ENCODE assay signal across 9 mouse cellular contexts in genomic region chr13:81767038-81767659, GRCm38 (mm10). TPM values are rescaled to one million over a fixed set of nuclear protein-coding genes. Genes with fewer than 3 reads are reported as not detected.
DNase-seq lines count a peak whose midpoint lies in the region; ATAC-seq lines count a peak whose summit lies in the region.
"Had no signal": no experiment of that assay in that cellular context is flagged by ENCODE, and none has a peak within 500 bp of the region (broad histone marks: within the 10 kb centered on the region; RNA-seq: fewer than 3 reads in every experiment).

No protein-coding gene starts in this region.

- 85% methylated on average over 7 of the region's 7 CpGs for WGBS in midbrain, embryonic 11.5 days

- peak; percentile 77 for ATAC-seq in activated CD4-positive, CD25-positive, alpha-beta regulatory T cell, adult 4 months
- ATAC-seq in granulocyte monocyte progenitor cell, adult 5-6 weeks (replicated peaks; ENCODE audit: poor library complexity, severe bottlenecking), result peak; percentile 72
- ATAC-seq in midbrain, embryonic 11.5 days (ENCODE audit: low FRiP score), result 0 out of 2 replicates have a peak, but pooled peaks have one; percentile 34

- no peak overlapping the region for H3K27ac ChIP-seq in midbrain, embryonic 11.5 days (ENCODE audit: low read depth, low read length)
- H3K27ac ChIP-seq: limb, embryonic 15.5 days had no signal

- H3K27me3 ChIP-seq in midbrain, embryonic 11.5 days (ENCODE audit: control insufficient read depth, insufficient read depth, low read length), result no peaks in the 10 kb centered on the region
- H3K27me3 ChIP-seq: limb, embryonic 15.5 days had no signal

- peak; percentile 61 to 90 for DNase-seq in adrenal gland, adult (ENCODE audit: inconsistent age in 2 of 2, low spot score in 1 of 2)
- DNase-seq in adrenal gland, adult 8-10 months, result no peak
- peak; percentile 66 for DNase-seq in embryo, embryonic 10.5 days (ENCODE audit: low spot score)
- peak; percentile 74 to 84 for DNase-seq in layer of hippocampus, postnatal 14 days (ENCODE audit: low spot score in 2 of 2)
- DNase-seq in midbrain, embryonic 11.5 days (ENCODE audit: low spot score, missing footprints), result no peak
- DNase-seq in spleen, adult 12 weeks (ENCODE audit: low spot score), result peak; percentile 35

- no peaks in the 10 kb centered on the region for H3K4me1 ChIP-seq in midbrain, embryonic 11.5 days (ENCODE audit: control insufficient read depth, insufficient read depth, low read length)
- H3K4me1 ChIP-seq: limb, embryonic 15.5 days had no signal

- no peaks in the 10 kb centered on the region for H3K36me3 ChIP-seq in midbrain, embryonic 11.5 days (ENCODE audit: control insufficient read depth, insufficient read depth, low read length)
- H3K36me3 ChIP-seq: limb, embryonic 15.5 days had no signal

- no peak overlapping the region for H3K4me3 ChIP-seq in midbrain, embryonic 11.5 days (ENCODE audit: low read depth, low read length)
- H3K4me3 ChIP-seq: limb, embryonic 15.5 days had no signal

- no peaks in the 10 kb centered on the region for H3K9me3 ChIP-seq in midbrain, embryonic 11.5 days (ENCODE audit: control insufficient read depth, low read length)
- H3K9me3 ChIP-seq: limb, embryonic 15.5 days had no signal

- H3K4me2 ChIP-seq in midbrain, embryonic 11.5 days, result no peak overlapping the region
- H3K4me2 ChIP-seq: limb, embryonic 15.5 days had no signal

- no peak overlapping the region for H3K9ac ChIP-seq in midbrain, embryonic 11.5 days (ENCODE audit: low read length)
- H3K9ac ChIP-seq: limb, embryonic 15.5 days had no signal

RNA-seq across cellular contexts. Expression of gene Cetn3, which starts 15.7 kb away (rescaled TPM):
- 100 to 1,000 TPM; 103 to 142 (median 122) TPM for total RNA-seq in adrenal gland, adult 8-10 months (2022)
- 100 to 1,000 TPM; 164 to 180 TPM for polyA plus RNA-seq in activated CD4-positive, CD25-positive, alpha-beta regulatory T cell, adult 4 months (2017; shearing (Covaris generic))
- 212 and 216 TPM in 2 replicates for total RNA-seq in granulocyte monocyte progenitor cell, adult 5-6 weeks (2014; fragmentation: Nextera tagmentation)
- total RNA-seq in granulocyte monocyte progenitor cell, adult 5-6 weeks (2017), result 538 and 660 TPM in 2 replicates
- total RNA-seq in layer of hippocampus, postnatal 14 days (2021), result 100 to 1,000 TPM; 116 to 124 TPM
- 279 and 302 TPM in 2 replicates for polyA plus RNA-seq in midbrain, embryonic 11.5 days (2014; fragmentation: Nextera tagmentation; extraction: Ambion mirVana)

RNA-seq across cellular contexts. Expression of gene Mblac2, which starts 56.0 kb away (rescaled TPM):
- 10 to 100 TPM; 12.2 to 19.5 (median 14.7) TPM for total RNA-seq in adrenal gland, adult 8-10 months (2022)
- 10 to 100 TPM; 10.9 to 16.5 TPM for polyA plus RNA-seq in activated CD4-positive, CD25-positive, alpha-beta regulatory T cell, adult 4 months (2017; shearing (Covaris generic))
- total RNA-seq in granulocyte monocyte progenitor cell, adult 5-6 weeks (2014; fragmentation: Nextera tagmentation), result 3.3 and 5.9 TPM in 2 replicates
- total RNA-seq in granulocyte monocyte progenitor cell, adult 5-6 weeks (2017), result 2.9 and 3.0 TPM in 2 replicates
- 10 to 100 TPM; 28.4 to 29.2 TPM for total RNA-seq in layer of hippocampus, postnatal 14 days (2021)
- 5.9 and 7.8 TPM in 2 replicates for polyA plus RNA-seq in midbrain, embryonic 11.5 days (2014; fragmentation: Nextera tagmentation; extraction: Ambion mirVana)

RNA-seq across cellular contexts. Expression of gene Polr3g, which starts 56.3 kb away (rescaled TPM):
- 10 to 100 TPM in 1 of 4 experiments, 1 to 10 TPM in 3; 5.9 to 11.1 (median 8.4) TPM for total RNA-seq in adrenal gland, adult 8-10 months (2022)
- polyA plus RNA-seq in activated CD4-positive, CD25-positive, alpha-beta regulatory T cell, adult 4 months (2017; shearing (Covaris generic)), result 10 to 100 TPM in 1 of 2 experiments, 1 to 10 TPM in 1; 7.7 to 11.5 TPM
- 19.8 and 21.8 TPM in 2 replicates for total RNA-seq in granulocyte monocyte progenitor cell, adult 5-6 weeks (2014; fragmentation: Nextera tagmentation)
- total RNA-seq in granulocyte monocyte progenitor cell, adult 5-6 weeks (2017), result 22.9 and 29.7 TPM in 2 replicates
- 1 to 10 TPM; 3.6 to 4.7 TPM for total RNA-seq in layer of hippocampus, postnatal 14 days (2021)
- polyA plus RNA-seq in midbrain, embryonic 11.5 days (2014; fragmentation: Nextera tagmentation; extraction: Ambion mirVana), result 16.7 and 17.7 TPM in 2 replicates

Comparison
In these comparisons a context has a peak if more than half of its experiments do, and no peak if none do; other contexts are left out.
1. DNase-seq: peak in adrenal gland, adult (2 of 2), embryo, embryonic 10.5 days (single experiment), layer of hippocampus, postnatal 14 days (2 of 2) and spleen, adult 12 weeks (single experiment); none in adrenal gland, adult 8-10 months (single experiment) and midbrain, embryonic 11.5 days (single experiment).
2. Peak in every context shown above with its lines, with median percentiles within 50 percentile points of each other: ATAC-seq.